Mouse (Mus musculus) heart, postnatal 0 days (tissue): ENCODE results near the gene Ccdc102a. TPM values are rescaled to one million over a fixed set of nuclear protein-coding genes. Genes with fewer than 3 reads are reported as not detected.
A peak's percentile ranks its signal among the peaks of the same experiment; 100 is the strongest.
"Not testable (repeated sequence)": the region's sequence is repeated elsewhere in the genome, so short reads cannot be mapped to it uniquely, and the experiment has no call there.

Experiments
- ATAC-seq: fragments of 200-750 bp; cut with Nextera tagmentation; 2 replicates; pipeline ENCODE4 v1.8.0; 2017; ENCODE audit warnings: low read depth, moderate number of reproducible peaks, moderate library complexity; ENCODE audit not compliant: insufficient read depth
- DNase-seq: peaks from one replicate; pipeline ENCODE4 v3.0.0-alpha.2; 2016; ENCODE audit warnings: low spot score
- H3K27ac ChIP-seq: fragments of 300-500 bp; sonication (generic); 2 replicates; pipeline ENCODE4 v1.5.1; 2014; ENCODE audit warnings: low read depth, mild to moderate bottlenecking
- H3K27me3 ChIP-seq: fragments of 300-500 bp; sonication (generic); 2 replicates; pipeline ENCODE4 v1.6.1; 2014; ENCODE audit warnings: low read length, mixed read lengths; ENCODE audit not compliant: control insufficient read depth, insufficient read depth
- H3K36me3 ChIP-seq: fragments of 300-500 bp; sonication (generic); replicated peaks from 2 replicates; pipeline ENCODE4 v1.6.1; 2014; ENCODE audit warnings: low read length, mixed read lengths; ENCODE audit not compliant: control insufficient read depth, insufficient read depth
- H3K4me1 ChIP-seq: fragments of 300-500 bp; sonication (generic); 2 replicates; pipeline ENCODE4 v1.6.1; 2014; ENCODE audit warnings: antibody characterized with exemption; ENCODE audit not compliant: control insufficient read depth, insufficient read depth
- H3K4me2 ChIP-seq: fragments of 300-500 bp; sonication (generic); 2 replicates; pipeline ENCODE4 v1.6.1; 2014; ENCODE audit warnings: low read depth, mild to moderate bottlenecking, low read length, moderate library complexity
- H3K4me3 ChIP-seq: fragments of 300-500 bp; sonication (generic); 2 replicates; pipeline ENCODE4 v1.5.1; 2014; ENCODE audit warnings: low read depth, low read length
- H3K9ac ChIP-seq: fragments of 300-500 bp; sonication (generic); replicated peaks from 2 replicates; pipeline ENCODE4 v1.6.1; 2014; ENCODE audit warnings: low read depth, low read length, mixed read lengths
- H3K9me3 ChIP-seq: fragments of 300-500 bp; sonication (generic); replicated peaks from 2 replicates; pipeline ENCODE4 v1.6.1; 2016; ENCODE audit warnings: low read length; ENCODE audit not compliant: control insufficient read depth
- CTCF ChIP-seq: IDR thresholded peaks from 2 replicates; pipeline ENCODE4 v1.5.1; 2016; ENCODE audit warnings: antibody characterized with exemption, control low read depth, low read depth
- EP300 ChIP-seq: IDR thresholded peaks from 2 replicates; pipeline ENCODE4 v1.6.1; 2016; ENCODE audit warnings: antibody characterized with exemption, low read depth
- WGBS: fragments of 180-500 bp; shearing (Covaris S2); extraction: QIAGEN DNeasy Blood & Tissue Kit; methylation state at CpG from one replicate; pipeline ENCODE4 v1.1.7; 2014; 5-methylcytosine and 5-hydroxymethylcytosine counted together
- polyA plus RNA-seq: library from polyadenylated mRNA; unstranded; fragments of >200 nt; fragmentation: Nextera tagmentation; extraction: Ambion mirVana; gene quantifications from 2 replicates; pipeline ENCODE4 v1.2.1, GENCODE M21; 2015
- total RNA-seq: library from RNA; depleted of rRNA; stranded (reverse); fragments of >200 nt; gene quantifications from 2 replicates; pipeline ENCODE4 v1.2.3, GENCODE M21; 2014; ENCODE audit warnings: low replicate concordance; rRNA removed

The Ccdc102a gene
- total and polyA plus RNA-seq, 2 experiments from 2014 or later: 10.1 to 12.4 TPM

GRCm38 (mm10) chr8:94862487-94863220 is 55.2 kb downstream of the Ccdc102a start:
- TF ChIP-seq EP300 (no peak), CTCF (no peak)
- H3K27ac ChIP-seq: peak overlapping the region; percentile 44
- H3K4me1 ChIP-seq: peaks cover 8% of the 10 kb centered on the region
- H3K36me3 ChIP-seq: peaks cover 57% of the 10 kb centered on the region
- DNase-seq (peak; percentile 39), ATAC-seq (peak; percentile 50)
- WGBS: 69% methylated on average over 12 of the region's 12 CpGs
- no peak overlapping the region for H3K4me3 ChIP-seq
- H3K27me3 ChIP-seq: no peaks in the 10 kb centered on the region
- H3K9ac ChIP-seq: no peak overlapping the region
- H3K9me3 ChIP-seq: no peaks in the 10 kb centered on the region
- no peak overlapping the region for H3K4me2 ChIP-seq

GRCm38 (mm10) chr8:94861352-94861910 is 56.5 kb downstream of the Ccdc102a start:
- Histone ChIP-seq H3K4me1 (peaks cover 8% of the 10 kb centered on the region), H3K36me3 (peaks cover 46% of the 10 kb centered on the region), H3K9ac (no peak overlapping the region), H3K9me3 (no peaks in the 10 kb centered on the region), H3K27ac (no peak overlapping the region), H3K4me2 (no peak overlapping the region), H3K4me3 (no peak overlapping the region), H3K27me3 (no peaks in the 10 kb centered on the region)
- no peak for TF ChIP-seq EP300
- TF ChIP-seq CTCF: peak; percentile 93
- 67% methylated on average over 8 of the region's 8 CpGs for WGBS
- ATAC-seq (peak; percentile 47; the same call in 1 of the 2 replicates), DNase-seq (peak; percentile 78)

- ATAC-seq: peak; percentile 81
- TF ChIP-seq CTCF (peak; percentile 83), EP300 (no peak)
- peak within 1 kb of the TSS; percentile 87 for H3K9ac ChIP-seq
- H3K9me3 ChIP-seq: no peaks in the 10 kb centered on the region
- peaks cover 8% of the 10 kb centered on the region for H3K4me1 ChIP-seq
- peaks cover 33% of the 10 kb centered on the region for H3K36me3 ChIP-seq
- no peaks in the 10 kb centered on the region for H3K27me3 ChIP-seq
- H3K27ac ChIP-seq: peak within 1 kb of the TSS; percentile 41; the same call in 1 of the 2 replicates
- H3K4me2 ChIP-seq: peak within 1 kb of the TSS; percentile 78
- DNase-seq: peak; percentile 71
- peak within 1 kb of the TSS; percentile 81 for H3K4me3 ChIP-seq
- WGBS: under 1% methylated on average over 66 of the region's 68 CpGs
Observed at GRCm38 (mm10) chr8:94857346-94858173, 60.3 kb downstream of the Ccdc102a start, which contains the start of gene Polr2c. Gene Polr2c (plus strand): TSS chr8:94857450.

- H3K27ac ChIP-seq: no peak overlapping the region
- H3K36me3 ChIP-seq: peaks cover 36% of the 10 kb centered on the region
- H3K4me2 ChIP-seq: peak overlapping the region; percentile 78; the same call in 1 of the 2 replicates
- 28% methylated on average over 5 of the region's 5 CpGs for WGBS
- H3K4me3 ChIP-seq: peak overlapping the region; percentile 81; the same call in 1 of the 2 replicates
- DNase-seq (no peak), ATAC-seq (0 out of 2 replicates have a peak, but pooled peaks have one; percentile 3)
- no peaks in the 10 kb centered on the region for H3K27me3 ChIP-seq
- no peaks in the 10 kb centered on the region for H3K9me3 ChIP-seq
- peak overlapping the region; percentile 87; the same call in 1 of the 2 replicates for H3K9ac ChIP-seq
- H3K4me1 ChIP-seq: peaks cover 8% of the 10 kb centered on the region
- TF ChIP-seq EP300: no peak
- no peak for TF ChIP-seq CTCF
Observed at GRCm38 (mm10) chr8:94857011-94857345, 60.9 kb downstream of the Ccdc102a start.

GRCm38 (mm10) chr8:94854761-94855160 is 63.1 kb downstream of the Ccdc102a start:
- DNase-seq, H3K4me3 ChIP-seq: not testable (repeated sequence)
- 90% methylated on average over 11 of the region's 11 CpGs for WGBS

More at GRCm38 (mm10) chr8:94854761-94855160, 63.1 kb downstream of the Ccdc102a start:
- not testable (repeated sequence) for H3K27ac ChIP-seq, H3K27me3 ChIP-seq, H3K4me1 ChIP-seq, H3K9ac ChIP-seq, ATAC-seq, H3K9me3 ChIP-seq, H3K4me2 ChIP-seq
- peaks cover 51% of the 10 kb centered on the region for H3K36me3 ChIP-seq

Other genes with a start within 250 kb of the Ccdc102a start
- gene Pllp, start 221.8 kb downstream of the Ccdc102a start, total RNA-seq: 1.7 and 5.0 TPM in 2 replicates
- gene Pllp, start 221.8 kb downstream of the Ccdc102a start, polyA plus RNA-seq: 0.21 and 0.36 TPM in 2 replicates
- 1.7 TPM in 1 of 2 replicates, not detected in the other for gene Ccl22, start 172.5 kb downstream of the Ccdc102a start, total RNA-seq
- not detected in 2 replicates for gene Ccl22, start 172.5 kb downstream of the Ccdc102a start, polyA plus RNA-seq
- 2.3 and 6.2 TPM in 2 replicates for gene Cx3cl1, start 146.1 kb downstream of the Ccdc102a start, total RNA-seq
- gene Cx3cl1, start 146.1 kb downstream of the Ccdc102a start, polyA plus RNA-seq: 3.3 and 4.1 TPM in 2 replicates
- not detected in 2 replicates for gene Ccl17, start 107.6 kb downstream of the Ccdc102a start, total RNA-seq
- 0.25 TPM in 1 of 2 replicates, not detected in the other for gene Ccl17, start 107.6 kb downstream of the Ccdc102a start, polyA plus RNA-seq
- 620 and 677 TPM in 2 replicates for gene Coq9, start 79.8 kb downstream of the Ccdc102a start, total RNA-seq
- 290 and 300 TPM in 2 replicates for gene Coq9, start 79.8 kb downstream of the Ccdc102a start, polyA plus RNA-seq
- gene Ciapin1, start 79.7 kb downstream of the Ccdc102a start, total RNA-seq: 41.6 and 80.6 TPM in 2 replicates
- gene Ciapin1, start 79.7 kb downstream of the Ccdc102a start, polyA plus RNA-seq: 84.0 and 92.2 TPM in 2 replicates
- 96.3 and 112 TPM in 2 replicates for gene Polr2c, start 60.6 kb downstream of the Ccdc102a start, total RNA-seq
- 117 and 121 TPM in 2 replicates for gene Polr2c, start 60.6 kb downstream of the Ccdc102a start, polyA plus RNA-seq
- gene Dok4, start 41.8 kb downstream of the Ccdc102a start, total RNA-seq: 43.4 and 59.1 TPM in 2 replicates
- gene Dok4, start 41.8 kb downstream of the Ccdc102a start, polyA plus RNA-seq: 27.7 and 28.7 TPM in 2 replicates
- 0.12 TPM in 1 of 2 replicates, not detected in the other for gene Adgrg5, start 5.6 kb upstream of the Ccdc102a start, total RNA-seq
- gene Adgrg5, start 5.6 kb upstream of the Ccdc102a start, polyA plus RNA-seq: 0.08 and 0.15 TPM in 2 replicates
- gene Adgrg1, start 56.7 kb upstream of the Ccdc102a start, total RNA-seq: 8.0 and 19.2 TPM in 2 replicates
- 5.6 and 6.6 TPM in 2 replicates for gene Adgrg1, start 56.7 kb upstream of the Ccdc102a start, polyA plus RNA-seq
- gene Adgrg3, start 99.6 kb upstream of the Ccdc102a start, total RNA-seq: 4.4 and 5.4 TPM in 2 replicates
- 2.7 and 2.8 TPM in 2 replicates for gene Adgrg3, start 99.6 kb upstream of the Ccdc102a start, polyA plus RNA-seq
- gene Drc7, start 137.0 kb upstream of the Ccdc102a start, total RNA-seq: not detected in 2 replicates
- gene Drc7, start 137.0 kb upstream of the Ccdc102a start, polyA plus RNA-seq: 0.12 TPM in 1 of 2 replicates, not detected in the other
- 10.7 and 20.5 TPM in 2 replicates for gene Katnb1, start 163.1 kb upstream of the Ccdc102a start, total RNA-seq
- 8.2 and 10.2 TPM in 2 replicates for gene Katnb1, start 163.1 kb upstream of the Ccdc102a start, polyA plus RNA-seq